Mouse (Mus musculus): Measurements from ENCODE around the gene Rbm10. TPM values are rescaled to one million over a fixed set of nuclear protein-coding genes. Genes with fewer than 3 reads are reported as not detected.

Rbm10 gene
- 81.5 and 83.8 TPM in 2 replicates for total RNA-seq (2012; rRNA removed)
- 49.9 and 55.7 TPM in 2 replicates for total RNA-seq (2014; rRNA removed)
- 67.1 and 71.1 TPM in 2 replicates for polyA plus RNA-seq (2012; ENCODE audit: insufficient read length, low read depth)

- Histone ChIP-seq H3K36me3 (replicated peaks in 1 of 2; ENCODE audit: control insufficient read depth in 1 of 2, insufficient read depth in 1 of 2, low read length in 1 of 2) (peaks cover 20 to 33% of the 10 kb centered on the region in 2 experiments), H3K27me3 (replicated peaks) (no peaks in the 10 kb centered on the region), H3K4me2 (ENCODE audit: insufficient read depth, low read depth, poor library complexity, severe bottlenecking) (peak within 1 kb of the TSS; percentile 56; the same call in 1 of the 2 replicates), H3K9ac (ENCODE audit: insufficient read depth, low read depth) (peak within 1 kb of the TSS; percentile 91), H3K27ac (ENCODE audit: insufficient read depth, low read depth) (peak within 1 kb of the TSS; percentile 95), H3K79me2 (replicated peaks; ENCODE audit: control insufficient read depth, extremely low read depth, insufficient read depth, poor library complexity, severe bottlenecking) (peaks cover 51% of the 10 kb centered on the region), H3K4me1 (ENCODE audit: control insufficient read depth in 1 of 2, insufficient read depth in 2 of 2) (peaks cover 3 to 11% of the 10 kb centered on the region in 2 experiments), H3K4me3 (replicated peaks in 1 of 3; ENCODE audit: low read depth in 2 of 3, low read length in 2 of 3, poor library complexity in 1 of 3) (peak within 1 kb of the TSS; percentile 77 to 99 (median 77)), H3K9me3 (replicated peaks; ENCODE audit: low read length) (no peaks in the 10 kb centered on the region)
- no peak for TF ChIP-seq MYC (IDR thresholded peaks at IDR 0.05; ENCODE audit: low read depth, low read length)
- TF ChIP-seq HCFC1 (IDR thresholded peaks at IDR 0.05; ENCODE audit: low read depth, low read length) = peak; percentile 64
- 0 out of 2 replicates have a peak, but pooled peaks have one; percentile 19 for TF ChIP-seq TBP (conservative IDR thresholded peaks at IDR 0.05; ENCODE audit: low read depth, low read length)
- no peak for TF ChIP-seq ZC3H11A (IDR thresholded peaks at IDR 0.05; ENCODE audit: low read depth, low read length)
- peak; percentile 74 for TF ChIP-seq NRF1 (IDR thresholded peaks at IDR 0.05; ENCODE audit: low read depth, low read length)
- no peak for TF ChIP-seq ZMIZ1 (IDR thresholded peaks at IDR 0.05; ENCODE audit: low read depth, low read length)
- peak; percentile 63 for TF ChIP-seq TCF12 (IDR thresholded peaks at IDR 0.05; ENCODE audit: low read depth, low read length)
- no peak for TF ChIP-seq MEF2A (IDR thresholded peaks at IDR 0.05; ENCODE audit: borderline replicate concordance, low read depth, low read length)
- TF ChIP-seq MAFK (IDR thresholded peaks at IDR 0.05; ENCODE audit: insufficient replicate concordance, low read length) = no peak
- peak; percentile 68 for TF ChIP-seq POLR2A (IDR thresholded peaks at IDR 0.05; ENCODE audit: low read depth, low read length)
- TF ChIP-seq CHD2 (IDR thresholded peaks at IDR 0.05; ENCODE audit: low read length) = no peak
- no peak for TF ChIP-seq ZNF384 (IDR thresholded peaks at IDR 0.05; ENCODE audit: low read depth, low read length)
- TF ChIP-seq ZKSCAN1 (IDR thresholded peaks at IDR 0.05; ENCODE audit: borderline replicate concordance, low read depth, low read length) = no peak
- TF ChIP-seq ELF1 (IDR thresholded peaks at IDR 0.05; ENCODE audit: low read depth, low read length) = peak; percentile 42; the same call in 1 of the 2 replicates
- TF ChIP-seq PAX5 (IDR thresholded peaks at IDR 0.05; ENCODE audit: low read length) = no peak
- no peak for TF ChIP-seq CHD1 (IDR thresholded peaks at IDR 0.05; ENCODE audit: low read depth, low read length)
- TF ChIP-seq BHLHE40 (IDR thresholded peaks at IDR 0.05; ENCODE audit: low read depth, low read length) = no peak
- TF ChIP-seq MAX (IDR thresholded peaks at IDR 0.05; ENCODE audit: low read length) = no peak
- TF ChIP-seq UBTF (IDR thresholded peaks at IDR 0.05; ENCODE audit: low read depth, low read length) = no peak
- no peak for TF ChIP-seq CTCF (conservative IDR thresholded peaks at IDR 0.05 in 1 of 2, IDR thresholded peaks at IDR 0.05 in 1 of 2; ENCODE audit: low read depth in 2 of 2, low read length in 2 of 2)
- DNase-seq (ENCODE audit: extremely low read depth) = peak; percentile 71
- dilution Hi-C loops (cut with MboI; ENCODE audit: extremely low pct_ligation_motif_present, extremely low pct_unique_long_range_greater_than_20kb, low sequenced_read_pairs) (no loop called here), in situ Hi-C loops (cut with MboI; ENCODE audit: low pct_ligation_motif_present, low pct_unique_long_range_greater_than_20kb, low sequenced_read_pairs) (no loop called here)
These were observed at the start of gene Rbm10, which contains the start of gene Ndufb11 for GRCm38 (mm10) chrX:20617176-20617902. Gene Rbm10 (plus strand): TSS chrX:20617503. Gene Ndufb11 (minus strand): TSS chrX:20617619.

All from CH12.LX (cell line).